Mouse (Mus musculus) cerebellum, adult 11-12 months (tissue): Measurements from ENCODE around the gene 8030474K03Rik.
"Not testable (repeated sequence)": the region's sequence is repeated elsewhere in the genome, so short reads cannot be mapped to it uniquely, and the experiment has no call there.

ENCODE experiments used
- DNase-seq: peaks from one replicate; pipeline ENCODE4 v3.0.0; 2022

Gene 8030474K03Rik

DNA sequence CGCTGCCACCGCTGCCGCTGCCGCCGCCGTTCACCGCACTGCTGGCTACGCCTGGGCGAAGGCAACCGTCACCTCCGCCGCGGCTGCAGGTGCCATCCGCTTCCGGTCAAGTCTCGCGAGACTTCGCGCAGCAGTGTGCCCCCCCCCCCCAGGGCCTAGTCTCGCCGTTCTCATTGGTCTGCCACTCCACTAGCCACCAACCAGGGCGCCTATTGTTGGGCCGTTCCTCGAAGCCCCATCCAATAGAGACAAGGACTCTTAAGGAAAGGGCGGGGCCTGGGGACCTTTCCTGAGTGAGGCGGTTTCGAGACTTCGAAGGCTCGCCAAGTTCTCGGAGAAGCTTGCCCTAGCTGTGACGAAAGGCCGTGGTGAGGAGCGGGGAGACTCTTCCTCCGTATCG is at the start of gene 8030474K03Rik, which contains the start of gene Gm4779:
Gene 8030474K03Rik (plus strand): TSS at position 315 of the 400 bp plus-strand sequence.
Gene Gm4779 (minus strand): TSS at position 82 of the 400 bp plus-strand sequence.
- no peak for DNase-seq

- DNase-seq: no peak
Observed at GRCm38 (mm10) chrX:101750144-101750543, 44.3 kb upstream of the 8030474K03Rik start.

GRCm38 (mm10) chrX:101754478-101754877 is 40.0 kb upstream of the 8030474K03Rik start:
- peak; percentile 7 for DNase-seq

DNA sequence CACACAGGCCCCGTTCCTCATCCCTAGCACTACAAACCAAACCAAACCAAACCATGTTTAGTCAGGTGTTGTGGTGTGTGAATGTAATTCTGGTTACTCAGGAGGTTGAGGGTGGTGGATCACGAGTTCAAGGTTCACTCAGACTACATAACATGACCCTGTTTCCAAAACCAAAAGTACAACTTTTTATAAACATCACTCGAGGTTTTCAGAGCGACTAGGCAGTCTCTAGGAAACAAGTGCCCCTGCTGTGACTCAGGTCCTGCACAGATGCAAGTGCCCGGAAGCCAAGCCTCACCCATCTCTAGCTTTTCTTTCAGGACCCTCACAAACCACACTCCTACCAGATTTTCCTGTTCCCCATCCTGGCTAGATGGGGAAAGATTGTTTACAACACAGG is 29.8 kb upstream of the 8030474K03Rik start:
- no peak for DNase-seq

- DNase-seq: no peak
Observed at GRCm38 (mm10) chrX:101765111-101765510, 29.3 kb upstream of the 8030474K03Rik start.

GRCm38 (mm10) chrX:101767280-101767679 is 27.2 kb upstream of the 8030474K03Rik start:
- DNase-seq: no peak

- DNase-seq: no peak
Observed at GRCm38 (mm10) chrX:101769478-101769877, 25.0 kb upstream of the 8030474K03Rik start.

GRCm38 (mm10) chrX:101770307-101770706 is 24.1 kb upstream of the 8030474K03Rik start:
- no peak for DNase-seq

GRCm38 (mm10) chrX:101772035-101772434 is 22.4 kb upstream of the 8030474K03Rik start:
- DNase-seq: no peak

DNA sequence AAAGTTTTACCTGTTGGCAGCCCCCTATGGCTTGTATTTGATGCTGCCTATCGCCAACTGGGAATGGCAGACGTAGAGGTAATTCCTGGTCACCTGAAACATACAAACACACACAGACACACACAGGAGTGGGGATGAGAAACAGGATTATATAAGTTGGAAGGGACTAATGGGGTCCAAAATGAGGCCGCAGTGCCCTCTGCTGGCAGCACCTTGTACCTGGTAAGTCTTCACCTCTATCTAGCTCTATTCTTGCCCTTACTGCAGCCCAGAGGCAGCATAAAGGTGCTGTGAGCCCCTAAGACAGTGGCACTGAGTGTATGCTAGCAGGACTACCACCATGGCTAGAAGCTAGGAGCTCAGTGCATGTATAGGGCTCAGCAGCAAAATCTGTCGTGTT is 2.9 kb upstream of the 8030474K03Rik start:
- peak; percentile 41 for DNase-seq

DNA sequence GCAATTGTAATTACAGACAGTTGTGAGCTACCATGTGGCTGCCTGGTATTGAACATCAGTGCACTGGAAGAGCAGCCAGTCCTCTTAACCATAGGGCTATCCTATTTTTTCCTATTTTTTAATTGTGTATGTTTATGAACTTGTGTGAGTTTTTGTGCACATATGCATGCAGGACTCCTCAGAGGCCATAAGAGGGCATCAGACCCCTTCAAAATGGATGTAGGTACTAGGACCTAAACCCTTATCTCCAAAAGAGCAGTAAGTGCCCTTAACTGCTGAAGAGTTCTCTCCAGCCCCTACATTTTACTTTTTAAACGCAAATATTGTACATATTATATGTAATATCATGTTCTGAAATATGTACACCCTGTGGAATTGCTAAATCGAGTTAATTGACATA is 11.1 kb downstream of the 8030474K03Rik start:
- peak; percentile 22 for DNase-seq

- no peak for DNase-seq
Observed at GRCm38 (mm10) chrX:101811750-101812149, 17.3 kb downstream of the 8030474K03Rik start.

GRCm38 (mm10) chrX:101819163-101819562 is 24.7 kb downstream of the 8030474K03Rik start:
- no peak for DNase-seq

GRCm38 (mm10) chrX:101819980-101820379 is 25.5 kb downstream of the 8030474K03Rik start:
- DNase-seq: not testable (repeated sequence)

DNA sequence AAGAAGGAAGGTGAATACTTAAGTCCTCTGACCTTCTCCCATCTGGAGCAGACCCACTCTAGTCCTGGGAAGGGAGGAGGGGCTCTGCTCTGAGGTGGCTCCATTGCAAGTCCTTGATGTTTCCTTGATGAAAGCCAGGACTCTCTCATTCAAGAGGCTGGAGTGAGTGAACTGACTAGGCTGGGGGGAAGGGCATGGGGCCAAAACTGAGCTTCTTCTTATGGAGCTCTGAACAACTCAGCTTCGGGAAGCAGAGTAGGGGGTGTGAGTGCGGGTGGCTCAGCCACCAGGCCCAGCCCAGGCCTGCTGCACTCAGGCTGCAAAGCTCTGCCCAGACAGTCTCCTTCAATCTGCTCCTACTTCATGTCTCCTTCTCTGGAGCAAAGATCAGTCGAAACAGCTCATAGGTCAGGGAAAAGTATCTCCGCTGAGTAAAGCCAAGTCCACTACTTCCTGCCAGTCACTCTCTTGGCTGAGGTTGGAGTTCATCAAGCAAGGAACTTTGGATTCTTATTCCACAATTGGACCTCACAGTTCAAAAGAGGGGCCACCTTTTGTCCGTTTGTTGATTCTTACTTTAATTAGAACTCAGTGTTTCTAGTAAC is 52.8 kb downstream of the 8030474K03Rik start:
- no peak for DNase-seq
